Mouse (Mus musculus) left cerebral cortex, adult 8-10 months (tissue): ENCODE data around the gene Zfp786. TPM values are rescaled to one million over a fixed set of nuclear protein-coding genes. Genes with fewer than 3 reads are reported as not detected.

Source experiments
- DNase-seq, 2 experiments: peaks; one replicate each; pipeline ENCODE4 v3.0.0; 2022; ENCODE audit warnings: low spot score in 2 of 2
- microRNA-seq, 2 experiments: library from miRNA; unstranded; fragments of <30 nt; microRNA quantifications; one replicate each; pipeline ENCODE4 v1.2.0; 2022
- total RNA-seq, 4 experiments: library from RNA; stranded (reverse); gene quantifications; 2 replicates each; pipeline ENCODE4 v1.2.4; 2022

Zfp786 gene
- total RNA-seq, 4 experiments from 2014 or later: 5.5 to 7.1 (median 6.1) TPM

GRCm38 (mm10) chr6:47781091-47781968 is 49.3 kb downstream of the Zfp786 start:
- no peak for DNase-seq

GRCm38 (mm10) chr6:47780576-47781013 is 50.1 kb downstream of the Zfp786 start:
- no peak for DNase-seq

GRCm38 (mm10) chr6:47771760-47772159 is 58.9 kb downstream of the Zfp786 start:
- DNase-seq: peak in 1 of 2 experiments; percentile 5

DNA sequence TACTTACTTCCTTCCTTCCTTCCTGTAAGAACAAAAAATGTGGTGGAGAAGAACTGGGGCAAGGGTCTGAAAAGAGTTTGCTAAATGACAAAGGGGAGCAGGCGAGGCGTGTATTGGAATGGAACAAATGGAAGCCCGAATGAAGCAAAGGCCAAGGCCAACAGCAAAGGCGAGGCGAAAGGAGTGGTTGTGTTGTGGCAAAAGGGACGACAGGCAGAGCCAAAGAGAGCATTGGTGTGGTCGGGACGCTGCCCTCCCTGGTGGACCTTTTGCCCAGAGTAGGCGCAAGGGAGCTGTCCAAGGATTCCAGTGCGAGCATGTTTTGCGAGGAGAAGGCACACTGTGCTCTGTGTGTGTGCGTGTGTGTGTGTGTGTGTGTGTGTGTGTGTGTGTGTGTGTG is 59.6 kb downstream of the Zfp786 start:
- DNase-seq: peak in 1 of 2 experiments; percentile 1

DNA sequence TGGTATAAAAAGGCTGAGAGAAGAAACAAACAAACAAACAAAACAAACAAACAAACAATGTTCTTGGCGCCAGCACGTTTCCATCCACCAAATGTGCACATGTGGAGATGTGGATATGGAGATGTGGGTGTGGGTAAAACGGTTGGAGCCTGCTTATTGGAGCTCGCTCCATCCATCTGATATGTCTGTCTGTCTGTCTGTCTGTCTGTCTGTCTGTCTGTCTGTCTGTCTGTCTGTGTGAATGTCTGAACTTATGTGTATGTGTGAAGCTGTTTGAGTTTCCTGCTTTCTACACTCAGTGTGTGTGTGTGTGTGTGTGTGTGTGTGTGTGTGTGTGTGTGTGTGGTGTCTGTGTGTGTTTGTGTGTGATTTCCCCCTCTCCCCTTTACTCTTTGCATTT is 60.8 kb downstream of the Zfp786 start:
- DNase-seq: peak in 1 of 2 experiments; percentile 18

Small RNA genes lying within 50 kb of the gene (microRNA-seq; reads per million reads assigned to microRNA genes)
- 0 reads per million in 2 experiments for gene Mir704

Other genes with a start within 250 kb of the Zfp786 start
- 10 to 100 TPM; 13.4 to 16.8 (median 15.1) TPM for gene Ezh2, start 235.5 kb downstream of the Zfp786 start, total RNA-seq
- 10 to 100 TPM; 42.0 to 49.3 (median 47.7) TPM for gene Pdia4, start 17.4 kb downstream of the Zfp786 start, total RNA-seq
- gene Zfp398, start 4.8 kb upstream of the Zfp786 start, total RNA-seq: 10 to 100 TPM; 19.2 to 24.5 (median 20.1) TPM
- 10 to 100 TPM; 11.0 to 13.4 (median 11.8) TPM for gene Zfp282, start 46.3 kb upstream of the Zfp786 start, total RNA-seq
- gene Zfp212, start 89.6 kb upstream of the Zfp786 start, total RNA-seq: 10 to 100 TPM; 17.5 to 19.1 (median 18.2) TPM
- 10 to 100 TPM; 20.0 to 24.1 (median 21.1) TPM for gene Zfp956, start 122.5 kb upstream of the Zfp786 start, total RNA-seq
- gene Zfp777, start 218.0 kb upstream of the Zfp786 start, total RNA-seq: 10 to 100 TPM; 38.6 to 41.1 (median 39.2) TPM